Mouse (Mus musculus) hindbrain, embryonic 13.5 days (tissue): ENCODE results near the gene Nckap5l. TPM values are rescaled to one million over a fixed set of nuclear protein-coding genes. Genes with fewer than 3 reads are reported as not detected.

ENCODE experiments used
- ATAC-seq: fragments of 200-750 bp; cut with Nextera tagmentation; 2 replicates; pipeline ENCODE4 v1.8.0; 2017; ENCODE audit warnings: moderate TSS enrichment; ENCODE audit not compliant: low FRiP score
- H3K27ac ChIP-seq: fragments of 300-500 bp; sonication (generic); 2 replicates; pipeline ENCODE4 v1.5.1; 2015; ENCODE audit warnings: inconsistent platforms, mild to moderate bottlenecking, moderate library complexity
- H3K27me3 ChIP-seq: fragments of 300-500 bp; sonication (generic); 2 replicates; pipeline ENCODE4 v1.6.1; 2015; ENCODE audit warnings: mild to moderate bottlenecking, inconsistent platforms
- H3K36me3 ChIP-seq: fragments of 300-500 bp; sonication (generic); 2 replicates; pipeline ENCODE4 v1.6.1; 2015; ENCODE audit warnings: mild to moderate bottlenecking, inconsistent platforms
- H3K4me1 ChIP-seq: fragments of 300-500 bp; sonication (generic); replicated peaks from 2 replicates; pipeline ENCODE4 v1.6.1; 2015; ENCODE audit warnings: inconsistent platforms
- H3K4me2 ChIP-seq: fragments of 300-500 bp; sonication (generic); 2 replicates; pipeline ENCODE4 v1.6.1; 2015; ENCODE audit warnings: inconsistent platforms, mild to moderate bottlenecking, moderate library complexity
- H3K4me3 ChIP-seq: fragments of 300-500 bp; sonication (generic); 2 replicates; pipeline ENCODE4 v1.5.1; 2015; ENCODE audit warnings: mild to moderate bottlenecking, inconsistent platforms
- H3K9ac ChIP-seq: fragments of 300-500 bp; sonication (generic); 2 replicates; pipeline ENCODE4 v1.6.1; 2015; ENCODE audit warnings: mild to moderate bottlenecking, inconsistent platforms
- H3K9me3 ChIP-seq: fragments of 300-500 bp; sonication (generic); 2 replicates; pipeline ENCODE4 v1.6.1; 2016; ENCODE audit warnings: inconsistent platforms
- WGBS: fragments of 180-500 bp; shearing (Covaris S2); methylation state at CpG from one replicate; pipeline ENCODE4 v1.1.7; 2015; 5-methylcytosine and 5-hydroxymethylcytosine counted together
- polyA plus RNA-seq: library from polyadenylated mRNA; unstranded; fragments of >200 nt; fragmentation: Nextera tagmentation; extraction: Ambion mirVana; gene quantifications from 2 replicates; pipeline ENCODE4 v1.2.1, GENCODE M21; 2015

Gene Nckap5l
- 12.3 and 13.6 TPM in 2 replicates for polyA plus RNA-seq

DNA sequence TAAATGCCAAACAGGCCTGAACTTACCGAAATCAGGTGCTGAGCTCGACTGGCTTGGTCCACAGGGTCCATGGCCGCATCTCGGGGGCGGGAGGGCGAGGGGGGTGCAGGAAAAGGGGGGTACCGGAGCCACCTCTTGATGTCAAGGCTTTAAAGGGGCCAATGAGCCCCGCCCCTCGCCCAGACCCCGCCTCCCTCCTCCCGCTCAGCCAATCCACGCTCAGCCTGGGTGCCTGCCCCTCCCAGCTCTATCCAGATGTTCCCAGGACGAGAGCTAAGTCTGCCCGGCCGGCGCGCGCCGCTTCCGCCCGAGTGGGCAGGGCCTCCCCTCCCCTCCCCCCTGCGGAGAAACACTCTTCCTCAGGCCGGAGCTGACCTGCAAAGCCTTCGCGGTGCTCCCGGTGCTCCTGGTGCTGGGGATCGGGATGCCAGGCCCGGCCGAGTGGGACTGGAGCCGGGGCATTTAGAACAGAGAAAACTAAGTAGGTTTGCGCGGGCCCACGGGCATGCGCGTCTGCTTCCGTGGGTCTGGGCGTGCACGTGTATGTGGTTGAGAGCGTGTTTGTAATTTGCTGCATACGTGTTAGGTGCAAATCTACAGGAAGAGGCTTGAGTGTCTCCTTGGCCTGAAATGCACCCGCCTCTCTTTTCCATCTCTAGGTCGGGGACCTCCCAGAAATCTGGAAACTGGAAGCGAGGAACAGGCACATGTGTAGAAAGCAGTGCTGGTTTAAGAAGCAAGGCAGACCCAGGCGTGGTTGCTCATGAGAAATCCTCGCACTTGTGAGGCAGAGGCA is at the start of gene Nckap5l:
TSS of gene Nckap5l (minus strand) at position 143 of the 796 bp plus-strand sequence.
- no peaks in the 10 kb centered on the region for H3K9me3 ChIP-seq
- no peaks in the 10 kb centered on the region for H3K27me3 ChIP-seq
- H3K4me3 ChIP-seq, result peak within 1 kb of the TSS; percentile 67
- peak within 1 kb of the TSS; percentile 78 for H3K4me2 ChIP-seq
- ATAC-seq, result peak; percentile 94
- WGBS, result under 1% methylated on average over 45 of the region's 45 CpGs
- H3K9ac ChIP-seq, result peak within 1 kb of the TSS; percentile 85
- H3K36me3 ChIP-seq, result 0 out of 2 replicates have a peak, but pooled peaks cover 2% of the 10 kb centered on the region
- H3K4me1 ChIP-seq, result peaks cover 50% of the 10 kb centered on the region
- H3K27ac ChIP-seq, result peak within 1 kb of the TSS; percentile 91

DNA sequence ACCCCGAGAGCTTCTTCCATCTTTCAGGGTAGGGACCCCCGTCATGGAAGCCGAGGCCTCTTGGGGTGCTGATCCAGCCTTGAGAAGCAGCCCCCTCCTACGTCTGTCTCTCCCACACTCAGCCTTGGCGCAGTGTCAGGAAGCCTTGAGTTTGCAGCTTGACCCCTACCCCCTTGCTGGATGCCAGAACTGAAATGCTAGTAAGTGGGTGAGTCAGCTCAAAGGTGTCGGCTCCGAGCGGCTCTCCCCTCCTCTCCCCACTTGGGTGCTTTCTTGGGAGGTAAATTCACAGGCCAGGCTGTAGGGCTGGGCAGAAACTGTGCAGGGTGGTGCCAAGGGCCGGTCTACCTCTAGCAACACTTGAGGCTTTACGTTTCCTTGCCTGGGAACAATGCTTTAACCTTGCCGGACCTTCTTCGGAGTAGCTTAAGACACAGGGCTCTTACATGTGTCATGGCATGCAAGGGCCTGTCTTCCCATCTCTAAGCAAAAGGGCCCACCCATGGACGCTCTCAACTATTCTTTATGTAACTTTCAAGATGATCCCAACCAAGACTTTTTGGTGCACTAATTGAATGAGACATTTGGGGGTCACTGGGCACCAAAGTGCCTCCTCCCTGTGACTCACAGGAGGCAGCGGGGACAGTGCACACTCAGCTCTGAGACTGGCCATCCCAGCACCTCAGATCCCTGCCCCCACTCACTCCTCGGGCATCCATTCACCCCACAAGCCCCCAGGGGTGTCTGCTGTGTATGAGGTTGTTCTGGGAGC is 48.0 kb upstream of the Nckap5l start:
- Histone ChIP-seq H3K4me3 (no peak overlapping the region), H3K36me3 (no peaks in the 10 kb centered on the region; the same call in 1 of the 2 replicates), H3K4me1 (peaks cover 21% of the 10 kb centered on the region), H3K4me2 (no peak overlapping the region), H3K9ac (no peak overlapping the region), H3K27ac (no peak overlapping the region), H3K9me3 (no peaks in the 10 kb centered on the region), H3K27me3 (0 out of 2 replicates have a peak, but pooled peaks cover 4% of the 10 kb centered on the region)
- no peak for ATAC-seq
- WGBS, result 83% methylated on average over 15 of the region's 15 CpGs

DNA sequence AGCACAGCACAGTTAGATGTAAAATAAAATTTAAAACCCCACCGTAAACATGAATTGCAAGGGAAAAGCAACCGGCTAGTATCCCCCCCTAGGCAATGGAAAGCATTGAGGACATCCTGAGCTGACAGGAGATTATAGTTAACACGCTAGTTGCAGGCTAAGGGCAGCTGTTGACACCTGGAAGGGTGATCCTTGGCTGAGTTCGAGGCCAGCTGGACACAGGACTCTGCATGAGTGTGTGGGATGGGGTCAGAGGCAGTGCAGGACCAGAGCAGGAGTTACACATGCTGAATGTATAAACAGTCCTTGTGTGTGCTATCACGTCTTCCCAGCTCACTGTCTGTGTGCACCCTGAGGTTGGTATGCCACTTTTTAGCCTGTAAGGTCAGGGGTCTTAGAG is 45.7 kb upstream of the Nckap5l start:
- no peak for ATAC-seq
- H3K27ac ChIP-seq, result no peak overlapping the region
- WGBS, result 78% methylated on average over 5 of the region's 5 CpGs

DNA sequence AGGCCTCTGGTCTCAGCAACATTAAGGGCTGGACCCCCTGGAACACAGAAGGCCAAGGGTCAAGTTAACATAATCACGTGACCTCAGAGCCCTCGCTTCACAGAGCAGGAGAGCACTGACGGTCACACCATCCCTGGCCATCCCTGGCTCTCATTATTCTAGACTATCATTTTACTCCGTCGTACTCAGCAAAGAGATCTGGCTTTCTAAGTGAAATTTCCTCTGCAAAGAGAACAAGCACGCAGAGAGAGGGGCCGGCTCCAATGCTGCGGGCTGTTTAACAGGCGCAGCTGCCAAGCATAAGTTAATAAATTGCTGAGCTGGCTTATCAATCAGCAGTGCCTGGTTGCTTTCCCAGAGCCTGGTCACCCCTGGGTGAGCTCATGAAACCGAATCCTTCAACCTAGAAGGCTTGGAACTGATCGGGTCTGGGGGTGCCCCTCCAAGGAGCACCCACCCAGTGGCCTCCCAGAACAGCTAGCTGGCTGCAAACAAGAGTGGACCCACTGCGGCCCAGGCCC is 44.8 kb upstream of the Nckap5l start:
- H3K36me3 ChIP-seq, result no peaks in the 10 kb centered on the region
- ATAC-seq, result 0 out of 2 replicates have a peak, but pooled peaks have one; percentile 58
- peak overlapping the region; percentile 85 for H3K27ac ChIP-seq
- 25% methylated on average over 12 of the region's 12 CpGs for WGBS
- H3K4me1 ChIP-seq, result peaks cover 35% of the 10 kb centered on the region
- no peak overlapping the region for H3K4me3 ChIP-seq
- H3K9me3 ChIP-seq, result no peaks in the 10 kb centered on the region
- 0 out of 2 replicates have a peak, but pooled peaks cover 4% of the 10 kb centered on the region for H3K27me3 ChIP-seq
- 0 out of 2 replicates have a peak overlapping the region, but pooled peaks have one; percentile 24 for H3K9ac ChIP-seq
- 0 out of 2 replicates have a peak overlapping the region, but pooled peaks have one; percentile 15 for H3K4me2 ChIP-seq

More for the DNA sequence above, 45.7 kb upstream of the Nckap5l start:
- H3K9me3 ChIP-seq, result no peaks in the 10 kb centered on the region
- no peak overlapping the region for H3K4me2 ChIP-seq
- no peaks in the 10 kb centered on the region for H3K36me3 ChIP-seq
- H3K9ac ChIP-seq, result no peak overlapping the region
- H3K4me3 ChIP-seq, result no peak overlapping the region
- H3K27me3 ChIP-seq, result 0 out of 2 replicates have a peak, but pooled peaks cover 4% of the 10 kb centered on the region
- H3K4me1 ChIP-seq, result peaks cover 27% of the 10 kb centered on the region

DNA sequence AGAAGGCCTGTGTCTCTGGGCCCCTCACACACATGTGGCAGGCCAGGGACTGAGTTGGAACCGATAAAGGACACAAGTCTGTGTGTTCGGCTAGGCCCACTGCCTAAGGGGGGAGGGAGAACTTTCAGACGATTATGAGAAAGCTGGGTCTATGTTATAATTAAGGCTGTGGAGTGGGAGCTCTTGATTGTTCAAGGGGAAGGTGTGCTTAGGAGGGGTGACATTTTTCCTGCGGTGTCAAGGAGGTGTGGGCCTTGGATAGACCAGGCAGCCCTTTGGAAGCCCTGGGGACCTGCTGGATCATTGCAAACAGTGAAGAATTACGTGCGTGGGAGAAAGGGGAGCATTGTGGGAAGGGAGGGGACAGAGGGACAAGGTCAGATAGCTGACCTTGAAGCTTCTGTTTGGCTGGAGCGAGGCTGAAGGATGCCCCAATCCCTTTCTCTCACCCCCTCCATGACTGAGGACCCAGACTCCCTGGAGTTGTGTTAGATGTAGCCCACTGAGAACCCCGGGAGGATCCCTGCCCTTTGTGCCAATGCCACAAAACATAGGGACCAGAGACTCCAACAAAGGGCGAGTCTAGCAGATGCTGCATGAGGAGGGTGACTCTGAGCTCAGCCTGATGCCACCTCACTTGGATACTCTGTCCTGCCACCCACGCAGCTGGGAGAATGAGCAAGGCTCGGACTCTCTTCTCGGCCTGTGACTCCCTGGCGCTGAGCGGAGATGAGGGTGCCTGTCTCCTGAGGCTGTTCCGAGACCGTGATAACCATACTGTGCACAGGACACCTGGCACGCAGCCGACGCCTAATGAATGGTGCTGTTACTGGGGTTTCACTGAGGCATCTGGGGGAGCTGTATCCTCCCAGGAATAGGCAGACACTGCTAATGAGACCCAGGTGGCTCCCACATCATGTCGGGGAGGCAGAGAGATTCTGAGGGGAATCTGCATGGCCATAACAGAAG is 44.0 kb upstream of the Nckap5l start:
- Histone ChIP-seq H3K9me3 (no peaks in the 10 kb centered on the region), H3K4me1 (peaks cover 37% of the 10 kb centered on the region), H3K36me3 (no peaks in the 10 kb centered on the region), H3K4me3 (no peak overlapping the region), H3K27ac (peak overlapping the region; percentile 85), H3K9ac (peak overlapping the region; percentile 24; the same call in 1 of the 2 replicates), H3K4me2 (0 out of 2 replicates have a peak overlapping the region, but pooled peaks have one; percentile 15), H3K27me3 (0 out of 2 replicates have a peak, but pooled peaks cover 4% of the 10 kb centered on the region)
- no peak for ATAC-seq
- WGBS, result 50% methylated on average over 20 of the region's 20 CpGs

DNA sequence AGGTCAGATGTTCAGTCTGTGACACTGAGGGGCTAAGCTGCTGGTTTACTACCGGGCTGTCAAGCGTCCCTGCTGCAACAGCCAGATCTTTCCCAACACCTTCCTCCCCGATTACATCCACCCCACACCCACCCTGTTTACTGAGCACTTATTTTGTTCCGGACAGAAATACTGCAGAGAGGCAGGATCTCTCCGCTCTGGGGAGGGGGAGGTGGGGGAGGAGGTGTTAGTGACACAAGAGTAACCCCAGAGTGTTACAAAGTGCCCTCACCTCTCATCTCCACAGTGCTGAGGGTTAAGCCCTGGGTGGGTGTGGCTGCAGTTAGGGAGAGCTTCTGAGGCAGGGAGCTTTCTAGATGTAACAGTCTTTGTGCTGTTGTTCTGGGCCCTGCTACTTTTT is 42.8 kb upstream of the Nckap5l start:
- ATAC-seq, result no peak
- Histone ChIP-seq H3K27ac (0 out of 2 replicates have a peak overlapping the region, but pooled peaks have one; percentile 85), H3K4me3 (no peak overlapping the region), H3K9ac (no peak overlapping the region), H3K9me3 (no peaks in the 10 kb centered on the region), H3K36me3 (no peaks in the 10 kb centered on the region), H3K27me3 (peaks cover 8% of the 10 kb centered on the region; the same call in 1 of the 2 replicates), H3K4me1 (peaks cover 37% of the 10 kb centered on the region), H3K4me2 (no peak overlapping the region)
- 60% methylated on average over 5 of the region's 5 CpGs for WGBS

DNA sequence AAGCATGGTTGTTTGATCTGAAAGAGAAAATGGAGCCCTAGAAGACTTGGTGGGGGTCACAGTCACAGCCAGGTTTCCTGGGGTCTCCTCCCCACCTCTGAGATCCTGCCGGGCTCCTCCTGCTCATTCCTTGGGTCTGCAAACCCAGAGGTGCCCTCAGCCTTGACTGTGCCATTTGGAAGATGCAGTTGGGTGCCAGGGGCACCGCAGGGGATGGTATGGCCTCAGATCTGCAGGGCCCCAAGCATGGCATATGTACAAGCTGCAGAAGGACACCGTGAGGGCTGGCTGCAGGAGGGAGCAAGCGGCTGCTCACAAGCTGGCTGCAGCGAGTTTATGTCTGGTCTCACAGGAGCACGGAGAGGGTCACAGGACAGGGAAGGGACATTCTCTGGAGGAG is 42.2 kb upstream of the Nckap5l start:
- peaks cover 10% of the 10 kb centered on the region for H3K27me3 ChIP-seq
- 56% methylated on average over 6 of the region's 6 CpGs for WGBS
- no peak overlapping the region for H3K4me3 ChIP-seq
- peaks cover 37% of the 10 kb centered on the region for H3K4me1 ChIP-seq
- no peak for ATAC-seq
- no peaks in the 10 kb centered on the region for H3K36me3 ChIP-seq
- no peaks in the 10 kb centered on the region for H3K9me3 ChIP-seq
- no peak overlapping the region for H3K27ac ChIP-seq
- no peak overlapping the region for H3K4me2 ChIP-seq
- H3K9ac ChIP-seq, result no peak overlapping the region

DNA sequence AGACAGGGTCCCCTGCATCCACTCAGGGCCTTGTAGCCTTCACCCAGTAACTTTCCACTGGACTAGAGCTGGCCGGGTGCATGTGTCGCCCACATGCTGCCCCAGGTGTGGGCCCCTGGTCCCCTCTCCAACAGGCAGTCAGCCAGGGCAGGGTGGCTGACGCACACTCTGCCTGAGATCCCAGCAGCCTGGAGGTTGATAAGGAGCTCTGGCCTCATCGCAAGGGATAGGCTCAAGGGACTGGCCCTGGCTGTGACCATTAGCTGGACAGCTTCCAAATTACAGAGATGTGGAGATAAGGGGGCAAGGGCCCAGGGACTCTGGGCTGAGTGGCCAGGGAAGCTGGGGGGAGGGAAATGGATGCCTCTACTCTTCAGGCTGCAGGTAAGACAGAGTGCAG is 41.2 kb upstream of the Nckap5l start:
- H3K4me2 ChIP-seq, result no peak overlapping the region
- H3K4me3 ChIP-seq, result no peak overlapping the region
- H3K4me1 ChIP-seq, result peaks cover 37% of the 10 kb centered on the region
- no peaks in the 10 kb centered on the region for H3K9me3 ChIP-seq
- no peak overlapping the region for H3K9ac ChIP-seq
- H3K36me3 ChIP-seq, result no peaks in the 10 kb centered on the region
- H3K27ac ChIP-seq, result no peak overlapping the region
- ATAC-seq, result no peak
- H3K27me3 ChIP-seq, result peaks cover 12% of the 10 kb centered on the region
- WGBS, result 75% methylated on average over 4 of the region's 4 CpGs

DNA sequence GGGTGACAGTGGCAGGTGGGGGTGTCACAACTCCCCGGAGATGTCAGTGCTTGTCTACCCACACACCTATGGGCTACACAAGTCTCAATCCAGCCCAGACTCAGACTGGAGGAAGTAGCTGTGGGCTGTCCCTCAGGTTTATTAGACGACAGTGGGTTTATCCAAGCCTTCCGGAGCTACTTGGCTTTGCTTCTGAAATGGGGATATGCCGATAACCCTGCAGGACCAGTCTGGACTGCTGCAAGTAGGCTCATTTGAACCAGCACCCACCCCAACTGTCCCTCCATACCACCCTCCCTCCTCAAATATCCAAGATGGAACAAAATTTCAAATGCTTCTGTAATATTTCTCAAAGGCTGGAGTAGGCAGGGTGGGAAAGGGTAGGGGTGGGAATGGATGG is 40.8 kb upstream of the Nckap5l start:
- Histone ChIP-seq H3K27me3 (peaks cover 12% of the 10 kb centered on the region), H3K36me3 (no peaks in the 10 kb centered on the region), H3K9ac (no peak overlapping the region), H3K9me3 (no peaks in the 10 kb centered on the region), H3K27ac (no peak overlapping the region), H3K4me3 (no peak overlapping the region), H3K4me1 (peaks cover 37% of the 10 kb centered on the region), H3K4me2 (no peak overlapping the region)
- no peak for ATAC-seq
- 89% methylated on average over 4 of the region's 4 CpGs for WGBS

DNA sequence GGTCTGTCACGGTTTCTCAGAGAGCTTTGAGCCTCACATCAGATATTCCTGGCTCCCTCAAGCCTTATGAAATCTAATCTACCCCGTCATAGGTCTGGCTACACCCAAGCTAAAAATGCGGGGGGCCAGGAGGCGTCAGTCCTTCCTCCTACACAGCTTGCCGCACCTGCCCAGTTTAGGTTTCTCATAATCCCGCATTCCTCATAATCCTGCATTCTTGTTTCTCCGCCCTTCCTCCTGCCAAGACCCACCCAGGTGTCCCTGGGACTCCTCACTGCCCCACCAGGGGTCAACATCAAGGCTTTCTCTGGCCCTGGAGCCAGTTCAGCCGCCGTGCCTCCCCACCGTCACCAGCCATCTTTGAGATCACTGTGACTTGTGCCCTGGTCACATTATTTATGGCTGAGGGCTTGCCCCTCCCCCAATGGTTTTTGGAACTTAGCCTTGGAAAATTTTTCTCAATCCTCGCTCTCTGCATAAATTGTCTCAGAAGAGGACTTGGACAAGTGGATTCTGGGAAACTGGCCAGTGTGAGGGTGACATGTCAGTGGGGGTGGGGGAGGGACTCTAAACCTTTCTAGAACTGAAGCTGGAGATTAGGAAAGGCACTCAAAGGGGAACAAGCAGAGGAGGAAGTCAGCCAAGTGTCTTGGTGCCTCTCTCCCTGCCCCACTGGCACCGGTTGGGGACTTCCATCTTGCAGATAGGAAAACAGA is 40.1 kb upstream of the Nckap5l start:
- H3K27ac ChIP-seq, result no peak overlapping the region; the same call in 1 of the 2 replicates
- no peak overlapping the region for H3K4me2 ChIP-seq
- H3K9ac ChIP-seq, result no peak overlapping the region
- H3K4me3 ChIP-seq, result no peak overlapping the region
- H3K36me3 ChIP-seq, result no peaks in the 10 kb centered on the region
- ATAC-seq, result 0 out of 2 replicates have a peak, but pooled peaks have one; percentile 16
- H3K9me3 ChIP-seq, result no peaks in the 10 kb centered on the region
- H3K27me3 ChIP-seq, result peaks cover 14% of the 10 kb centered on the region
- peaks cover 35% of the 10 kb centered on the region for H3K4me1 ChIP-seq
- WGBS, result 58% methylated on average over 12 of the region's 12 CpGs

DNA sequence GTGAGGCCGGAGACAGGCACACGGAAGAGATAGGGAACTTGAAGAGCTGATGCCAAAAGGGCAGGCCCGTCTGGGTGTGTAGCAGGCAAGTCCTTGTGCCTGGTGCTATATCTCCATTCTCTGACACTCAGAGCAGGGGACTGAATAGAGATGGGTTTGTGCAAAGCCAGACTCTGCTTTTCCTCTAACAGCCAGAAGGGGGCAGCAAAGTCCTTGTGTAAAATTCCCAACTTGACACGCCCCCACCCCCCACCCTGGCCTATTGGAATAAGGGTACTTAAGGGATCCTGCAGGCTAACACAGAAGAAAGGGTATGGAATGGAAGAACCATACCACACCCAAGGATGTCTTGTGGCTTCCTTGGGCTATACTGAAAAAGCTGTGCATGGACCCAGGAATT is 39.5 kb upstream of the Nckap5l start:
- peak; percentile 74 for ATAC-seq
- no peaks in the 10 kb centered on the region for H3K36me3 ChIP-seq
- H3K27ac ChIP-seq, result no peak overlapping the region
- 12% methylated on average over 4 of the region's 4 CpGs for WGBS
- H3K4me2 ChIP-seq, result no peak overlapping the region
- H3K4me1 ChIP-seq, result peaks cover 29% of the 10 kb centered on the region
- H3K27me3 ChIP-seq, result peaks cover 14% of the 10 kb centered on the region
- H3K4me3 ChIP-seq, result no peak overlapping the region
- H3K9ac ChIP-seq, result no peak overlapping the region
- H3K9me3 ChIP-seq, result no peaks in the 10 kb centered on the region
